Mouse (Mus musculus) liver, adult 2 months (tissue): ENCODE measurements around the gene Snrpe.

Experiments
- CTCF ChIP-seq: fragments of 200-500 bp; IDR thresholded peaks from 2 replicates; pipeline ENCODE4 v1.5.1; 2011; ENCODE audit warnings: low read depth, low read length, control low read depth
- POLR2A ChIP-seq: fragments of 200-500 bp; IDR thresholded peaks from 2 replicates; pipeline ENCODE4 v1.6.1; 2011; ENCODE audit warnings: low read length, control low read depth; ENCODE audit not compliant: insufficient read depth; ENCODE audit errors: extremely low read depth

DNA sequence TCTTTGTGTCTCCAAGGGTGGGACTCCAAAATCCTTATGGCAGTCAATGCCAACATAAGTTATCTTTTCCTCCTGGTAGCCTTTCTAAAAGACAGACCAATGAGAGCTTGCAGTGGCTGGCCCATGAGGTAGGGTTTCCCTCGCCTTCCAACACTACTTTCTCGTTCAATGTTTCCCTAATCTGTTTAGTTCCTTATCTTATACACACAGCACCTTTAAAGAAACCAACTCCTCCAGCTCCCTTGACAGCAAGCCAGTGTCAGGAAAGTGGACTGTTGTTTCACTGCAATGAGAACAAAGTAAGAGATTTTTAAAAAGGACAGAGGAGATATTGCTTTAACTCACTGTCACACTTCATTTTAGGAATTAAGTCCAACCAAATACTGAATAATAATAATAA, 7.8 kb upstream of the Snrpe start:
- TF ChIP-seq POLR2A = no peak
- no peak for TF ChIP-seq CTCF
